Mouse (Mus musculus): ENCODE data around the gene Palm2. TPM values are rescaled to one million over a fixed set of nuclear protein-coding genes. Genes with fewer than 3 reads are reported as not detected.
"Not testable (repeated sequence)": the region's sequence is repeated elsewhere in the genome, so short reads cannot be mapped to it uniquely, and the experiment has no call there.

Gene Palm2
- 10 to 100 TPM; 45.6 to 56.3 TPM for total RNA-seq (2021)
- long read RNA-seq = 0 reads

DNA sequence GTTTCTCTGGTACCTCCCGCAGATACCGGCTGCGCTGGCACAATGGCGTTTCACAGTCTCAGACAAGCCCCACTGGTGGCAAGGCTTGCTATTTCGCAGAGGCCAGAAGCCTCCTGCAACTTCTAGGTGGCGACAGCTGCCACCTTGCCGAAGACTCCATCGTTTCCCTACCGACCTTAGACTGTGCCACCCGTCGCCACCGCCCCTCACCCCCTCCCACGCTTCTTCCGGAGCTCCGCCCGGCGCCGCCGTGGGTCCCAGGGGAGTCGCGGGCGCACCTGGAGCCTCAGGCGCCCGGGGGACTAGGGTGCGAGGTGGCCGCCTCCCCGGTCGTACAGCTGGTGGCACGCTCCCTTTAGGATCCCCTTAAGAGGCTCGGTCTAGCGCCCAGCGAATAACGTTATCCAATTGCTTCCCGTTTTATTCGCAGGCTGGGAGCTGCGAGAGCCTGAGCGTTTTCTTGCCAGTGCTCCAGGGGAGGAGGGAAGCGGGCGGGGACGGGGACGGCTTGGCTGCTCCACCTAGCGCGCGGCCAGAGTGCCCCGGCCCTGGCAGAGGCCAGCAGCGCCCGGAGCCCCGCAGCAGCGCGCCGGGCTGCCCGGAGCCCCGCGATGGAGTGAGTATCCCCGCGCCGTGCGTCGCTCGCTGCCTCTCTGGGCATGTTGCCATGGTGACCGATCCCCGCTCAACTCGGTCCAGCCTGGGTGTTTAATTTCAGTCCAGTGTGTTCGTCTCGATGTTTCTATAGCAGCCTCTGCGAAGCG lies at the start of gene Palm2:
Palm2 (plus strand) TSS at position 307 of the 764 bp plus-strand sequence.
- peak; percentile 72 to 81 for DNase-seq (ENCODE audit: low spot score in 2 of 2)

DNA sequence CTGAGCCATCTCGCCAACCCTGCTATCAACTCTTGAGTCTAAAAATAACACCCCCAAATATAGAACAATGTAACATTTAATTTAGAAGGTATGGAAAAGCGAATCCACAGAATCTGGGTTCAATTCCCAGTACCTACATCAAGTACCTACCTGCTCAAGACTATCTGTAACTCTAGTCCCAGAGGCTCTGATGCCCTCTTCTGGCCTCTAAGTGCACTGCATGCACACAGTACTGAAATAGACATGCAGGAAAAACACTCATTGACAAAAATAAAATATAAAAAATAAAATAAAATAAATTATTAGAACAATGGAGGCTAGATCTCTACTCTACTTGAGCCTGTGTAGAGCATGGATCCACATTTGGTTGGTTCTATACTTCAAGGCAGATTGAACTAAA lies 49.7 kb upstream of the Palm2 start:
- no peak for DNase-seq (ENCODE audit: low spot score in 2 of 2)

- no peak for DNase-seq (ENCODE audit: low spot score in 2 of 2)
Observed at GRCm38 (mm10) chr4:57391103-57391502, 42.9 kb upstream of the Palm2 start.

DNA sequence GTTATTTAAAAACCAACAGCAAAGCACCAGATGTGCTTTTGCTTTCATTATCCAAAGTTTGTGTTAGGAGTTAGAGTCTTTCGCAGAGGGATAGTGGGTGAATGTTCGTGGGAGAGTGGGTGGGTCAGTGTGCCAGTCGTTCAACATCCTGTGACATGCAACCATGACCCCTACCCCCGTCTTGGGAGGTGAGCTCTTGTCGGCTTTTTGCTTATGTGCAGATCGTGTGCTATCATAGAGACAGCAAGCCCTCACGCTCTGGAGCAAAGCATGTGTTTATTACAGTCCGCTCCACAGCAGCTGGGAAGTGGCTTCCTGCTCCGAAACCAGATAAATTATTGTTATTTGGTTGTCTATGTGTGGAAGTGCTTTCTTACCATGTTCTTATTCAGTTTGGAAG lies 37.6 kb upstream of the Palm2 start:
- no peak for DNase-seq (ENCODE audit: low spot score in 2 of 2)

DNA sequence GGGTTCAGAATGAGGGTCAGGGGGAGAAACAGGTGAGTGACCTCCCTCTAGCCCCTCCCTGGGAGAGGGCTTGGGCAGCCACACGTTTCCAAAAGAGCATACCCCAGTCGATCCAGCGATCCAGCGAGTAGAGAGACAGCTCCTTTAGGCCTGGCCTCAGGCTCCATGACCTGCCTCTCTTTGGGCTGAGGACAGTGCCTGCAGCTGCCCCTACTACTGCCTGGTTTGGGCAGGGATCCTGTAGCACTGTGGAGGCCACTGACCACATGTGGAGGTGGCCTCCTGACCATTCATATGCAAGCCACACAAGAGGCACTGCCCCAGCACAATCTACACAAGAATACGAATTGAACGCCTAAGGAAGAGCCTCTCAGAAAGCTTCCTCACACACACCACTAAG lies 21.7 kb upstream of the Palm2 start:
- DNase-seq (ENCODE audit: low spot score in 2 of 2) = not testable (repeated sequence)

DNA sequence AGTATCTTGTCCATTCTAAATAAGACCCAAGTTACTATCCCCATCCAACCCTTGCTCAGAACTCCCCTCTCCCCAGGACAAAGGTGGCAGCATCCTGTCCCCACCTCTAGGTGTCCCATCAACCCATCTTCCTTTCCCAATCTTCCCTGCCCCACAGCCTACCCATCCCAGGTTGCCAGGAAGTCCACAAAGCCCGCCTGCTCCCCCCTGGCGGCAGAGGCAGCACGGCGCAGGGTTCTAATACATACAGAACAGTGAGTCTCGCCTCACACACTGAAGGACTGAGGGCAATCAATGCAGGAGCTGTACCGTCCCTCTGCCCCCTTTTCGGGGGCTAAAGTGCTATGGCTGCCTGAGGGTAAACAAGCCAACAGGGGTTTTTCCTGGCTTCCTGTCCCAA lies 21.0 kb upstream of the Palm2 start:
- no peak for DNase-seq (ENCODE audit: low spot score in 2 of 2)

DNA sequence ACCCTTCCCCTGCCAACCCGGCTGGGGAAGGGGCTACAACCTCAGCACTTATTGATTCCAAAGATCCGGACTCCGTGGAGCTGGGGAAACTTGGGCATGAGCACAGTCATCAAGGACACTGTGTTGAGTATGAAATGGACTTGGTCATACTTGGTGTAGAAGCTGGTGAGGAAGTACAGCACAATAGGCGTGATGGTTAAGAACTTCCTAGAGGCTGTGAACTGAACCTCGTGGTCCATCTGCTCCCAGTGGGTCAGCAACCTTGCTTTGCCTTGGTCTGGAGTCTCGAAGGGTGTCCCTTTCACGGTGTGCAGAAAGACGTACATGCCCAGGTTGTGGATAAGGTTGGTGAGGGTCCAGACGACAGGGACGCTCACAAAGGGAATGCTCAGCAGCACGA lies 20.4 kb upstream of the Palm2 start:
- DNase-seq (ENCODE audit: low spot score in 2 of 2) = not testable (repeated sequence)

GRCm38 (mm10) chr4:57424011-57424410 lies 10.0 kb upstream of the Palm2 start:
- DNase-seq (ENCODE audit: low spot score in 2 of 2) = no peak

DNA sequence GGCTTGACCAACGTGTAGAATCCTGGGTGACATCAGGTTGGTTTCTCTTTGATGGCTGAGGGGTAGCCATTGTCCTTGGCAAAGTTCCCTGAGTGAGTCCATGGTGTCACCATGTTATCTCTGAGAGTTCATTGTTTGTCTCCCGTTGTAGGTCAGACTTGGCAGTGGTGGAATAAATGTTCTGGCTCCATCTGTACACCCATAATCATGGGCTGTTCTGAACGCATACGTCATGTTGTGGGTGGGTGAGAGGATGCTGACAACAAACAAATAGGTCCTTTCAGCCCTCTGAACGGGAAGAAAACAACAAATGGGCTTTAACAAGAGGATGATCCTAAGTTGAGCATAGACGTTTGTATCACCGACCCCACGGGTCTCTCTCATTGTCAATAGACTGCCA lies 5.7 kb upstream of the Palm2 start:
- DNase-seq (ENCODE audit: low spot score in 2 of 2) = no peak

GRCm38 (mm10) chr4:57434705-57435360 lies 786 bp downstream of the Palm2 start:
- peak; percentile 34 to 41 for DNase-seq (ENCODE audit: low spot score in 2 of 2)

- no peak for DNase-seq (ENCODE audit: low spot score in 2 of 2)
Observed at GRCm38 (mm10) chr4:57436286-57436685, 2.2 kb downstream of the Palm2 start.

- no peak for DNase-seq (ENCODE audit: low spot score in 2 of 2)
Observed at GRCm38 (mm10) chr4:57446082-57446481, 12.0 kb downstream of the Palm2 start.

DNA sequence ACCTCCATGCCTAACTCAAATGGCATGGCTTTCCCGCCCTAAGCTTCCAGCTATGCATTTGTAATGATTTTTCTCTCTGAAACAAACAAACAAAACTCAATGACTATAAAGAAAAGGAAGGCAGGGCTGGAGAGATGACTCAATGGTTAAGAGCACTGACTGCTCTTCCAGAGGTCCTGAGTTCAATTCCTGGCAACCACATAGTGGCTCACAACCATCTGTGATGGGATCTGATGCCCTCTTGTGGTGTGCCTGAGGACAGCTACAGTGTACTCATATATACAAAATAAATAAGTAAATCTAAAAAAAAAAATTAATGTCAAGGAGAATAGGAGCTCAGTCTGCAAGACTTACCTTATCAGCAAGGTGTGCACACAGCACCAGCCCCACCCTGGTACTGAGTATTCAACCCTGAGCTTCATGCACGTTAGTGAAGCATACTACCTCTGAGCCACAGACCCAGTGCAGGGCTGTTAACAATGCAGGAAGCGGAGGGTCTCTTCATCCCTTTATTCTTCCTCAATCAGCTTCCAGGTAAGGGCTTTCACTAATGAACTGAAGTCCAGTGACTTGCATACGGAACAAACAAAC lies 12.9 kb downstream of the Palm2 start:
- DNase-seq (ENCODE audit: low spot score in 2 of 2) = no peak

- DNase-seq (ENCODE audit: low spot score in 2 of 2) = peak in 1 of 2 experiments; percentile 41
Observed at GRCm38 (mm10) chr4:57451896-57452295, 17.8 kb downstream of the Palm2 start.

DNA sequence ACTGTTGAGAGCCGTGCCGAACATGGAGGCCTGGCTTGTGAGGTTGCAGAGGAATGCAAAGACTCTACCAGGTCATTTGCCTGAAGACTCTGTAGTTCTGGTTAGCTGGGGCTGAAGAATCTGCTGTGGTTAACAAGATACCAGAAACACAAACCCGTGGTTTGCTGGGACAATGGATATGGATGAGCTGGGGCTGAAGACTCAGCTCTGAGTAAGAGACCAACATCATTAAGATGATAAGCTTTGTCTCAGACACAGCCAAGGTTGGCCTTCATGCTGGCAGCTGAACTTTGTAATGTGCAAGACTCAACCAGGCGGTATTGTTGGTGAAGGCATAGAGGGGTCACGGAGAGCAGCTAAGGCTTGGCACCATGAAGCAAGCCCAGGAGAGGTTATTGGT lies 18.6 kb downstream of the Palm2 start:
- DNase-seq (ENCODE audit: low spot score in 2 of 2) = no peak

GRCm38 (mm10) chr4:57462378-57462777 lies 28.3 kb downstream of the Palm2 start:
- DNase-seq (ENCODE audit: low spot score in 2 of 2) = peak; percentile 22 to 38

GRCm38 (mm10) chr4:57482435-57482834 lies 48.4 kb downstream of the Palm2 start:
- DNase-seq (ENCODE audit: low spot score in 2 of 2) = no peak

DNA sequence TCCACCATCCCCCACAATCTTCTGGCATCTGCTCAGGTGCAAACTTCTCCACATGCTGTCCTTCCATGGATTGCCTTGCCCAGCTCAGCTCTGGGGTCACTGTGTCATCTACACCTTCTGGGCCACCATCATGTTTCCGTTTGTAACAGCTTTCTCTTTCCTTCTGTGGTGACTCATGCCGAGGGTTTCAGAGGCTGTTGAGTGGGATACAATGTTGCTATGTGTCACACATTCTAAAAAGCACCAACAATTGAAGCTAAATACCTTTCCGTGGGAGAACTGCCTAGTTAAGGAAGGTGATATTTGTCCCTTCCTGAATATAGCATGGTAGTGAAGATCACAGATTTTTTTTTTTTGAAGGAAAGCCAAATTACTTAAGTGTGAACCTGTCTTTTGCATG lies 52.3 kb downstream of the Palm2 start:
- DNase-seq (ENCODE audit: low spot score in 2 of 2) = no peak

DNA sequence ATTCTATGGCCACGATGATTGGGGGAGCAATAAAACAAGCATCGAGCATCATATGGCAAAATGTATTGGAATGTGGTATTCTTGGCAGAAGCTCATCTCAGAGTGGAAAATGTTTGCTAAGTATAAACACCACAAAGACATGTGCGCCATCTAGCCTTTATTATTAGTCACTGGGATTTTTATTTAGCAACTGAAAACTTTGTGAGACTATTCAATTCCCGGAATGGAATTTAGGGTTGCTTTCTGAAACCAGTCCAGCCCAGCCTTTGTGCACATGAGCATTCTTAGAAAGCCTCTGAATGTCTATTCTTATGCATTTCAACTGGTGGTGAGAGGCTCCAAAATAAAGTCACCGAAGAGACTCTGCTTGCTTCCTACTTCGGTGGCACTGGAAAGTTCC lies 55.8 kb downstream of the Palm2 start:
- DNase-seq (ENCODE audit: low spot score in 2 of 2) = no peak

GRCm38 (mm10) chr4:57504792-57505191 lies 70.7 kb downstream of the Palm2 start:
- no peak for DNase-seq (ENCODE audit: low spot score in 2 of 2)

DNA sequence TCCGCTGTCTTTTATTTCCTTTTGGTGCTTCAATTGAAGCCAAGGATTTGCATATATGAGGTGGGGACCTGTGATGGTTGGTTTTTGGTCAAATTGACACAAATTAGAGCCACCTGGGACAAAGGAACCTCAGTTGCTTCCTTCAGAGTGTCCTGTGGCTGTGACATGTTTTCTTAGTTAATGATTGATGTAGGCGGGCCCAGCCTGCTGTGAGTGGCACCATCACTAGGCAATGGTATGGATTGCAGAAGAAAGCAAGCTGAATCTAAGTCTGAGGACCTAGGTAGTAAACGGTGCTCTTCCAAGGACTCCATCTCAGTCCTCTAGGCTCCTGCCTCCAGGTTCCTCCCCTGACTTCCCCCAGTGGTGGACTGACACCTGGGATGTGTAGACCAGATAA lies 76.5 kb downstream of the Palm2 start:
- no peak for DNase-seq (ENCODE audit: low spot score in 2 of 2)

- DNase-seq (ENCODE audit: low spot score in 2 of 2) = no peak
Observed at GRCm38 (mm10) chr4:57511734-57512133, 77.7 kb downstream of the Palm2 start.

Measured in layer of hippocampus, postnatal 10 days (tissue).